Mouse (Mus musculus): ENCODE measurements around the gene Eps8l1. TPM values are rescaled to one million over a fixed set of nuclear protein-coding genes. Genes with fewer than 3 reads are reported as not detected.

Eps8l1 gene
- polyA plus RNA-seq, 1 experiment from 2014 or later = 6.6 TPM

GRCm38 (mm10) chr7:4502421-4503090 lies 42.1 kb downstream of the Eps8l1 start:
- peak overlapping the region; percentile 95; the same call in 1 of the 2 replicates for H3K9ac ChIP-seq
- H3K4me2 ChIP-seq = peak overlapping the region; percentile 86
- peak overlapping the region; percentile 91 for H3K27ac ChIP-seq
- peak overlapping the region; percentile 88 for H3K4me3 ChIP-seq
- H3K4me1 ChIP-seq = peaks cover 35% of the 10 kb centered on the region
- ATAC-seq (ENCODE audit: insufficient number of reproducible peaks, insufficient read depth, low FRiP score, low TSS enrichment, low read depth) = no peak
- H3K36me3 ChIP-seq = peaks cover under 1% of the 10 kb centered on the region; the same call in 1 of the 2 replicates
- H3K9me3 ChIP-seq = no peaks in the 10 kb centered on the region
- WGBS = 9% methylated on average over 14 of the region's 14 CpGs
- no peaks in the 10 kb centered on the region for H3K27me3 ChIP-seq

GRCm38 (mm10) chr7:4503100-4503499 lies 42.6 kb downstream of the Eps8l1 start:
- no peaks in the 10 kb centered on the region for H3K9me3 ChIP-seq
- WGBS = 81% methylated on average over 4 of the region's 4 CpGs
- H3K4me3 ChIP-seq = no peak overlapping the region
- H3K27ac ChIP-seq = no peak overlapping the region
- no peak overlapping the region for H3K9ac ChIP-seq
- H3K4me2 ChIP-seq = no peak overlapping the region
- H3K27me3 ChIP-seq = no peaks in the 10 kb centered on the region
- no peaks in the 10 kb centered on the region; the same call in 1 of the 2 replicates for H3K36me3 ChIP-seq
- no peak for ATAC-seq (ENCODE audit: insufficient number of reproducible peaks, insufficient read depth, low FRiP score, low TSS enrichment, low read depth)
- peaks cover 31% of the 10 kb centered on the region for H3K4me1 ChIP-seq

- Histone ChIP-seq H3K9ac (no peak overlapping the region), H3K9me3 (no peaks in the 10 kb centered on the region), H3K4me3 (no peak overlapping the region), H3K27ac (no peak overlapping the region), H3K4me1 (peaks cover 24% of the 10 kb centered on the region), H3K36me3 (no peaks in the 10 kb centered on the region; the same call in 1 of the 2 replicates), H3K4me2 (no peak overlapping the region), H3K27me3 (no peaks in the 10 kb centered on the region)
- 82% methylated on average over 5 of the region's 5 CpGs for WGBS
- ATAC-seq (ENCODE audit: insufficient number of reproducible peaks, insufficient read depth, low FRiP score, low TSS enrichment, low read depth) = no peak
These were observed 43.4 kb downstream of the Eps8l1 start for GRCm38 (mm10) chr7:4503858-4504257.

GRCm38 (mm10) chr7:4504646-4505435 lies 44.4 kb downstream of the Eps8l1 start:
- Histone ChIP-seq H3K9ac (no peak overlapping the region), H3K27me3 (no peaks in the 10 kb centered on the region), H3K4me2 (no peak overlapping the region), H3K36me3 (no peaks in the 10 kb centered on the region), H3K27ac (no peak overlapping the region), H3K4me3 (no peak overlapping the region), H3K4me1 (peaks cover 14% of the 10 kb centered on the region), H3K9me3 (no peaks in the 10 kb centered on the region)
- WGBS = 59% methylated on average over 11 of the region's 11 CpGs
- ATAC-seq (ENCODE audit: insufficient number of reproducible peaks, insufficient read depth, low FRiP score, low TSS enrichment, low read depth) = no peak

GRCm38 (mm10) chr7:4507220-4507619 lies 46.7 kb downstream of the Eps8l1 start:
- Histone ChIP-seq H3K9me3 (no peaks in the 10 kb centered on the region), H3K27ac (no peak overlapping the region), H3K9ac (no peak overlapping the region), H3K4me3 (no peak overlapping the region), H3K4me2 (no peak overlapping the region), H3K4me1 (peaks cover 3% of the 10 kb centered on the region; the same call in 1 of the 2 replicates), H3K27me3 (no peaks in the 10 kb centered on the region), H3K36me3 (no peaks in the 10 kb centered on the region)
- WGBS = 58% methylated on average over 3 of the region's 4 CpGs
- ATAC-seq (ENCODE audit: insufficient number of reproducible peaks, insufficient read depth, low FRiP score, low TSS enrichment, low read depth) = no peak

- no peak for ATAC-seq (ENCODE audit: insufficient number of reproducible peaks, insufficient read depth, low FRiP score, low TSS enrichment, low read depth)
- Histone ChIP-seq H3K4me2 (no peak overlapping the region), H3K27ac (no peak overlapping the region), H3K9ac (no peak overlapping the region), H3K4me1 (no peaks in the 10 kb centered on the region), H3K36me3 (no peaks in the 10 kb centered on the region), H3K27me3 (no peaks in the 10 kb centered on the region), H3K4me3 (no peak overlapping the region), H3K9me3 (no peaks in the 10 kb centered on the region)
- WGBS = 84% methylated on average over 32 of the region's 32 CpGs
These were observed 47.7 kb downstream of the Eps8l1 start for GRCm38 (mm10) chr7:4508062-4508738.

- Histone ChIP-seq H3K4me1 (peaks cover 4% of the 10 kb centered on the region; the same call in 1 of the 2 replicates), H3K4me2 (no peak overlapping the region), H3K9me3 (no peaks in the 10 kb centered on the region), H3K9ac (no peak overlapping the region), H3K27me3 (no peaks in the 10 kb centered on the region), H3K36me3 (no peaks in the 10 kb centered on the region), H3K27ac (no peak overlapping the region), H3K4me3 (no peak overlapping the region)
- 86% methylated on average over 8 of the region's 8 CpGs for WGBS
- no peak for ATAC-seq (ENCODE audit: insufficient number of reproducible peaks, insufficient read depth, low FRiP score, low TSS enrichment, low read depth)
These were observed 48.3 kb downstream of the Eps8l1 start for GRCm38 (mm10) chr7:4508739-4509116.

GRCm38 (mm10) chr7:4509863-4510608 lies 49.6 kb downstream of the Eps8l1 start:
- H3K9ac ChIP-seq = no peak overlapping the region; the same call in 1 of the 2 replicates
- no peaks in the 10 kb centered on the region for H3K27me3 ChIP-seq
- no peaks in the 10 kb centered on the region for H3K36me3 ChIP-seq
- peak overlapping the region; percentile 30; the same call in 1 of the 2 replicates for H3K4me2 ChIP-seq
- ATAC-seq (ENCODE audit: insufficient number of reproducible peaks, insufficient read depth, low FRiP score, low TSS enrichment, low read depth) = 0 out of 2 replicates have a peak, but pooled peaks have one; percentile 21
- H3K4me3 ChIP-seq = 0 out of 2 replicates have a peak overlapping the region, but pooled peaks have one; percentile 2
- WGBS = 11% methylated on average over 24 of the region's 24 CpGs
- no peaks in the 10 kb centered on the region for H3K9me3 ChIP-seq
- peaks cover 13% of the 10 kb centered on the region for H3K4me1 ChIP-seq
- no peak overlapping the region for H3K27ac ChIP-seq

- 76% methylated on average over 8 of the region's 8 CpGs for WGBS
- no peak overlapping the region for H3K4me2 ChIP-seq
These were observed 51.2 kb downstream of the Eps8l1 start for GRCm38 (mm10) chr7:4511489-4512224.

GRCm38 (mm10) chr7:4513236-4513635 lies 52.8 kb downstream of the Eps8l1 start:
- ATAC-seq (ENCODE audit: insufficient number of reproducible peaks, insufficient read depth, low FRiP score, low TSS enrichment, low read depth) = no peak
- no peak overlapping the region for H3K9ac ChIP-seq
- peak overlapping the region; percentile 14; the same call in 1 of the 2 replicates for H3K4me2 ChIP-seq
- H3K9me3 ChIP-seq = no peaks in the 10 kb centered on the region
- H3K27me3 ChIP-seq = no peaks in the 10 kb centered on the region
- WGBS = 23% methylated on average over 13 of the region's 13 CpGs
- peak overlapping the region; percentile 48; the same call in 1 of the 2 replicates for H3K27ac ChIP-seq
- no peaks in the 10 kb centered on the region for H3K36me3 ChIP-seq
- no peak overlapping the region for H3K4me3 ChIP-seq
- H3K4me1 ChIP-seq = peaks cover 22% of the 10 kb centered on the region

More at GRCm38 (mm10) chr7:4511489-4512224, 51.2 kb downstream of the Eps8l1 start:
- no peak overlapping the region for H3K27ac ChIP-seq
- no peaks in the 10 kb centered on the region for H3K27me3 ChIP-seq
- H3K4me3 ChIP-seq = no peak overlapping the region
- H3K36me3 ChIP-seq = no peaks in the 10 kb centered on the region
- ATAC-seq (ENCODE audit: insufficient number of reproducible peaks, insufficient read depth, low FRiP score, low TSS enrichment, low read depth) = no peak
- no peak overlapping the region for H3K9ac ChIP-seq
- no peaks in the 10 kb centered on the region for H3K9me3 ChIP-seq
- peaks cover 22% of the 10 kb centered on the region for H3K4me1 ChIP-seq

All from embryonic facial prominence, embryonic 13.5 days (tissue).